Mouse (Mus musculus): ENCODE data around the gene Twf2. TPM values are rescaled to one million over a fixed set of nuclear protein-coding genes. Genes with fewer than 3 reads are reported as not detected.

The Twf2 gene
- total RNA-seq (2023), result 100 to 1,000 TPM; 124 to 127 TPM

GRCm38 (mm10) chr9:106202819-106203636 lies at the start of gene Twf2:
TSS of gene Twf2 (plus strand) at chr9:106203108.

GRCm38 (mm10) chr9:106158037-106158491 lies 44.8 kb upstream of the Twf2 start, which contains the start of gene Glyctk:
TSS of gene Glyctk (minus strand) at chr9:106158138.

GRCm38 (mm10) chr9:106170556-106171345 lies 32.2 kb upstream of the Twf2 start, which contains the start of gene Wdr82:
TSS of gene Wdr82 (plus strand) at chr9:106170928.

GRCm38 (mm10) chr9:106199535-106200272 lies 3.2 kb upstream of the Twf2 start, which contains the start of gene Ppm1m:
TSS of gene Ppm1m (minus strand) at chr9:106199746.

GRCm38 (mm10) chr9:106222261-106222851 lies 19.4 kb downstream of the Twf2 start, which contains the start of gene Tlr9:
TSS of gene Tlr9 (plus strand) at chr9:106222598.

Other genes starting within 250 kb of the Twf2 start
- not detected for gene Col6a5, start 242.5 kb upstream of the Twf2 start, total RNA-seq (2023)
- gene Col6a4, start 106.3 kb upstream of the Twf2 start, total RNA-seq (2023), result not detected
- 10 to 100 TPM in 1 of 2 experiments, 1 to 10 TPM in 1; 7.2 to 14.7 TPM for gene Glyctk, start 45.0 kb upstream of the Twf2 start, total RNA-seq (2023)
- 100 to 1,000 TPM; 147 to 149 TPM for gene Wdr82, start 32.2 kb upstream of the Twf2 start, total RNA-seq (2023)
- 10 to 100 TPM; 52.0 to 60.3 TPM for gene Ppm1m, start 3.4 kb upstream of the Twf2 start, total RNA-seq (2023)
- gene Tlr9, start 19.5 kb downstream of the Twf2 start, total RNA-seq (2023), result 1 to 10 TPM; 2.1 to 3.5 TPM
- 10 to 100 TPM; 45.1 to 45.2 TPM for gene Alas1, start 45.5 kb downstream of the Twf2 start, total RNA-seq (2023)
- gene Poc1a, start 78.0 kb downstream of the Twf2 start, total RNA-seq (2023), result 1 to 10 TPM; 3.4 to 8.3 TPM
- gene Dusp7, start 165.5 kb downstream of the Twf2 start, total RNA-seq (2023), result 10 to 100 TPM; 37.8 to 49.4 TPM
- gene Rpl29, start 226.3 kb downstream of the Twf2 start, total RNA-seq (2023), result 100 to 1,000 TPM; 850 to 940 TPM
- gene Acy1, start 235.2 kb downstream of the Twf2 start, total RNA-seq (2023), result 10 to 100 TPM; 14.4 to 15.4 TPM
- 1 to 10 TPM; 6.6 to 7.7 TPM for gene Abhd14b, start 244.4 kb downstream of the Twf2 start, total RNA-seq (2023)
- 10 to 100 TPM in 1 of 2 experiments, 1 to 10 TPM in 1; 10.0 to 11.4 TPM for gene Abhd14a, start 244.6 kb downstream of the Twf2 start, total RNA-seq (2023)

Measured in T-cell, adult 66 days (primary cell).